Mouse (Mus musculus): ENCODE results near the gene Pdss2. TPM values are rescaled to one million over a fixed set of nuclear protein-coding genes. Genes with fewer than 3 reads are reported as not detected.

The Pdss2 gene
- polyA plus RNA-seq, 1 experiment from 2014 or later: 17.6 TPM

- Histone ChIP-seq H3K4me2 (replicated peaks; ENCODE audit: low read depth, low read length) (no peak overlapping the region), H3K27ac (ENCODE audit: low read depth, low read length) (no peak overlapping the region), H3K9me3 (ENCODE audit: control insufficient read depth, low read length) (no peaks in the 10 kb centered on the region), H3K9ac (ENCODE audit: low read depth, low read length) (no peak overlapping the region), H3K4me1 (ENCODE audit: control insufficient read depth, insufficient read depth, low read length) (no peaks in the 10 kb centered on the region), H3K4me3 (ENCODE audit: low read length) (no peak overlapping the region), H3K27me3 (ENCODE audit: control insufficient read depth, insufficient read depth, low read length) (no peaks in the 10 kb centered on the region), H3K36me3 (ENCODE audit: control insufficient read depth, insufficient read depth, low read length) (no peaks in the 10 kb centered on the region)
- ATAC-seq (ENCODE audit: low FRiP score, low TSS enrichment): no peak
- 91% methylated on average over 2 of the region's 2 CpGs for WGBS
Observed at GRCm38 (mm10) chr10:43200206-43200605, 21.1 kb upstream of the Pdss2 start.

DNA sequence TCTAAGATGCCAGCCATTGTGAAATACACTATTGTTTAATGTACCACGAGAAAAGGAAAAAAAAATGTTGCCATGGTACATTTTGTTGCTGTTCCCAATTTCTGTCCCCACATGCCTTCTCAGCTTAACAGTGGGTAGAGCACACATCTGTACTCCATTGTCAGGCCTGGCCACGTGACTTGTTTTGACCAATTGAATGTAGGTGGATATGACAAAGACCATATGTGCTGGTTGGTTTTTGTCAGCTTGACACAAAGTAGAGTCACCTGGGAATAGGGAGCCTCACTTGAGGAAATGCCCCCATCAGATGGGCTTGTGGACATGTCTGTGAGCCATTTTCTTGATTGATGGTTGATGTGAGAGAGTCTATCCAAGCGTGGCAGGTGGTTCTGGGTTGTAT is 17.4 kb upstream of the Pdss2 start:
- 78% methylated on average over 3 of the region's 3 CpGs for WGBS
- Histone ChIP-seq H3K4me1 (ENCODE audit: control insufficient read depth, insufficient read depth, low read length) (no peaks in the 10 kb centered on the region), H3K27ac (ENCODE audit: low read depth, low read length) (no peak overlapping the region), H3K4me3 (ENCODE audit: low read length) (no peak overlapping the region), H3K27me3 (ENCODE audit: control insufficient read depth, insufficient read depth, low read length) (no peaks in the 10 kb centered on the region), H3K36me3 (ENCODE audit: control insufficient read depth, insufficient read depth, low read length) (no peaks in the 10 kb centered on the region), H3K9ac (ENCODE audit: low read depth, low read length) (no peak overlapping the region), H3K4me2 (replicated peaks; ENCODE audit: low read depth, low read length) (no peak overlapping the region), H3K9me3 (ENCODE audit: control insufficient read depth, low read length) (no peaks in the 10 kb centered on the region)
- ATAC-seq (ENCODE audit: low FRiP score, low TSS enrichment): no peak

DNA sequence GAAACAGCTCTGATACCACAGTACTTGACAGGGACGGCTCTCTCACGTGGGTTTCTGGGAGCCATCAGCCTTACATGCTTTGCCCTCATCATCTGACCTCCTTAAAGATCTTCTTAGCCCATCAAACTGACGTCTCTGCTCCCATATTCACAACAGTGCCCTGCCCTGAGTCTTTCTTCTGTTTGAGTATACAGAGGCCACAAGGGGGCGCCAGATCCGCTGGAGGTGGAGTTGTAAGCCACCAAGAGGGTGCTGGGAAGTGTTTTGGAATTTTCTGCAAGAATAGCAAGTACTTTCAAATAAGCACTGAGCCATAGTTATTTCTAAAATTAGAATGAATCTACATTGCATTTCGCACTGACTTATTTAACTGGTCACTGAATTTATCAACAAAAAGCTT is 9.4 kb upstream of the Pdss2 start:
- WGBS: 45% methylated on average over 6 of the region's 6 CpGs
- H3K36me3 ChIP-seq (ENCODE audit: control insufficient read depth, insufficient read depth, low read length): no peaks in the 10 kb centered on the region
- no peaks in the 10 kb centered on the region for H3K4me1 ChIP-seq (ENCODE audit: control insufficient read depth, insufficient read depth, low read length)
- no peak for ATAC-seq (ENCODE audit: low FRiP score, low TSS enrichment)
- H3K9me3 ChIP-seq (ENCODE audit: control insufficient read depth, low read length): no peaks in the 10 kb centered on the region
- H3K9ac ChIP-seq (ENCODE audit: low read depth, low read length): no peak overlapping the region
- H3K4me2 ChIP-seq (replicated peaks; ENCODE audit: low read depth, low read length): no peak overlapping the region
- no peaks in the 10 kb centered on the region for H3K27me3 ChIP-seq (ENCODE audit: control insufficient read depth, insufficient read depth, low read length)
- H3K4me3 ChIP-seq (ENCODE audit: low read length): no peak overlapping the region
- H3K27ac ChIP-seq (ENCODE audit: low read depth, low read length): no peak overlapping the region

DNA sequence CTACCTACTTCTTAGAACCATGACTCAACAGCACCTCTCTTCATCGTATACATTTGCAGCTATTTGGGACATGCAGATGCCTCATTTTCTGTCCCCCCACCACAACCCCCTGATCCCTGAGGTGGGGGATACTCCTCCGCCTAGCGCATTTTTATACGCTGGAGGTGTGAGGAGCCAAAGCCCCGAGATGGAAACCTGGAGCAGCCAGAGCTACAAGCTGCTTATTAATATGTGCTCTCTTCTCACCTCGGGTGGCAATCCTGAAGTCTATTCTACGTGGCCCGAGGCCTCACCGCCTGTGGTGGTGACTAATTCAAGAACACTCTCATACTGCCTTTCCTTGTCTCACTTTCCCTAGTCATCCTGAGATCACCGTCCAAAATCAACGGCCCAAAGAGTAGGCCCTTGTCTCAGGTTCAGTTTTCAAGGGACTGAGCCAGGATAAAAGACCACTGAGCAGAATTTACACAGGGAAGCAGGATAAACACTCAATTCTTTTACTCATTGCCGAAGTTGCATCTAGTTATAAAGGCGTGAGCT is 3.9 kb upstream of the Pdss2 start:
- H3K4me1 ChIP-seq (ENCODE audit: control insufficient read depth, insufficient read depth, low read length): 0 out of 2 replicates have a peak, but pooled peaks cover 3% of the 10 kb centered on the region
- ATAC-seq (ENCODE audit: low FRiP score, low TSS enrichment): no peak

GRCm38 (mm10) chr10:43220479-43220878 is 807 bp upstream of the Pdss2 start:
- ATAC-seq (ENCODE audit: low FRiP score, low TSS enrichment): no peak
- WGBS: 19% methylated on average over 7 of the region's 7 CpGs

More for the DNA sequence above, 3.9 kb upstream of the Pdss2 start:
- Histone ChIP-seq H3K4me3 (ENCODE audit: low read length) (no peak overlapping the region), H3K36me3 (ENCODE audit: control insufficient read depth, insufficient read depth, low read length) (no peaks in the 10 kb centered on the region), H3K9ac (ENCODE audit: low read depth, low read length) (no peak overlapping the region), H3K4me2 (replicated peaks; ENCODE audit: low read depth, low read length) (no peak overlapping the region), H3K27me3 (ENCODE audit: control insufficient read depth, insufficient read depth, low read length) (no peaks in the 10 kb centered on the region), H3K27ac (ENCODE audit: low read depth, low read length) (no peak overlapping the region), H3K9me3 (ENCODE audit: control insufficient read depth, low read length) (no peaks in the 10 kb centered on the region)
- 96% methylated on average over 13 of the region's 13 CpGs for WGBS

GRCm38 (mm10) chr10:43221659-43222058 is 373 bp downstream of the Pdss2 start:
- peak overlapping the region; percentile 68 for H3K27ac ChIP-seq (ENCODE audit: low read depth, low read length)
- peak overlapping the region; percentile 88 for H3K4me3 ChIP-seq (ENCODE audit: low read length)
- ATAC-seq (ENCODE audit: low FRiP score, low TSS enrichment): peak; percentile 66
- peak overlapping the region; percentile 96 for H3K9ac ChIP-seq (ENCODE audit: low read depth, low read length)
- no peaks in the 10 kb centered on the region for H3K36me3 ChIP-seq (ENCODE audit: control insufficient read depth, insufficient read depth, low read length)
- peak overlapping the region; percentile 66 for H3K4me2 ChIP-seq (replicated peaks; ENCODE audit: low read depth, low read length)
- no peaks in the 10 kb centered on the region for H3K27me3 ChIP-seq (ENCODE audit: control insufficient read depth, insufficient read depth, low read length)
- H3K4me1 ChIP-seq (ENCODE audit: control insufficient read depth, insufficient read depth, low read length): 0 out of 2 replicates have a peak, but pooled peaks cover 3% of the 10 kb centered on the region
- 0% methylated on average over 25 of the region's 25 CpGs for WGBS
- H3K9me3 ChIP-seq (ENCODE audit: control insufficient read depth, low read length): no peaks in the 10 kb centered on the region

More at GRCm38 (mm10) chr10:43220479-43220878, 807 bp upstream of the Pdss2 start:
- Histone ChIP-seq H3K4me2 (replicated peaks; ENCODE audit: low read depth, low read length) (peak overlapping the region; percentile 58), H3K36me3 (ENCODE audit: control insufficient read depth, insufficient read depth, low read length) (no peaks in the 10 kb centered on the region), H3K4me1 (ENCODE audit: control insufficient read depth, insufficient read depth, low read length) (0 out of 2 replicates have a peak, but pooled peaks cover 3% of the 10 kb centered on the region), H3K4me3 (ENCODE audit: low read length) (peak overlapping the region; percentile 88), H3K27me3 (ENCODE audit: control insufficient read depth, insufficient read depth, low read length) (no peaks in the 10 kb centered on the region), H3K9me3 (ENCODE audit: control insufficient read depth, low read length) (no peaks in the 10 kb centered on the region), H3K9ac (ENCODE audit: low read depth, low read length) (peak overlapping the region; percentile 96), H3K27ac (ENCODE audit: low read depth, low read length) (peak overlapping the region; percentile 68)

- H3K9me3 ChIP-seq (ENCODE audit: control insufficient read depth, low read length): no peaks in the 10 kb centered on the region
- no peak overlapping the region for H3K9ac ChIP-seq (ENCODE audit: low read depth, low read length)
- no peaks in the 10 kb centered on the region for H3K27me3 ChIP-seq (ENCODE audit: control insufficient read depth, insufficient read depth, low read length)
- no peak overlapping the region for H3K27ac ChIP-seq (ENCODE audit: low read depth, low read length)
- H3K36me3 ChIP-seq (ENCODE audit: control insufficient read depth, insufficient read depth, low read length): no peaks in the 10 kb centered on the region
- 0 out of 2 replicates have a peak, but pooled peaks cover 3% of the 10 kb centered on the region for H3K4me1 ChIP-seq (ENCODE audit: control insufficient read depth, insufficient read depth, low read length)
- H3K4me2 ChIP-seq (replicated peaks; ENCODE audit: low read depth, low read length): no peak overlapping the region
- no peak overlapping the region for H3K4me3 ChIP-seq (ENCODE audit: low read length)
- no peak for ATAC-seq (ENCODE audit: low FRiP score, low TSS enrichment)
- 94% methylated on average over 2 of the region's 2 CpGs for WGBS
Observed at GRCm38 (mm10) chr10:43223391-43223790, 2.1 kb downstream of the Pdss2 start.

- ATAC-seq (ENCODE audit: low FRiP score, low TSS enrichment): no peak
- no peaks in the 10 kb centered on the region for H3K27me3 ChIP-seq (ENCODE audit: control insufficient read depth, insufficient read depth, low read length)
- no peak overlapping the region for H3K27ac ChIP-seq (ENCODE audit: low read depth, low read length)
- WGBS: 91% methylated on average over 1 of the region's 1 CpGs
- H3K4me3 ChIP-seq (ENCODE audit: low read length): no peak overlapping the region
- no peaks in the 10 kb centered on the region for H3K9me3 ChIP-seq (ENCODE audit: control insufficient read depth, low read length)
- H3K36me3 ChIP-seq (ENCODE audit: control insufficient read depth, insufficient read depth, low read length): no peaks in the 10 kb centered on the region
- H3K9ac ChIP-seq (ENCODE audit: low read depth, low read length): no peak overlapping the region
- H3K4me2 ChIP-seq (replicated peaks; ENCODE audit: low read depth, low read length): no peak overlapping the region
- H3K4me1 ChIP-seq (ENCODE audit: control insufficient read depth, insufficient read depth, low read length): no peaks in the 10 kb centered on the region
Observed at GRCm38 (mm10) chr10:43226391-43226790, 5.1 kb downstream of the Pdss2 start.

DNA sequence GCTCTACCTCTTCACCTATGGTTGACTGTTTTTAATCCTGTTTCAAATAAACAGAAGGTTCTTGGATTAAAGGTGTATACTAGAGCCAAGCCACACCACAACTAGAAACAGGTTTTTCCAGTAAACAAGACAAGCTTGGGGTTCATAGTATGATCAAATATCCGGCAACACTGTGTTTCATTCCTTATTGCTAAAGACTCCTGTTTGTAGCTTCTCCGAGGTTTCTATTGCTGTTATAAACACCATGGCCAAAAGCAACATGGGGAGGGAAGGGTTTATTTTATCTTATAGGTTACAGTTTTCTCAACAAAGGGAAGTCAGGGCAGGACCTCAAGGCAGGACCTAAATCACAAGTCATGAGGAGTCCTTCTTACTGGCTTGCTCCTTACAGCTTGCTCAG is 8.0 kb downstream of the Pdss2 start:
- Histone ChIP-seq H3K27ac (ENCODE audit: low read depth, low read length) (no peak overlapping the region), H3K9me3 (ENCODE audit: control insufficient read depth, low read length) (no peaks in the 10 kb centered on the region), H3K4me2 (replicated peaks; ENCODE audit: low read depth, low read length) (no peak overlapping the region), H3K4me1 (ENCODE audit: control insufficient read depth, insufficient read depth, low read length) (no peaks in the 10 kb centered on the region), H3K36me3 (ENCODE audit: control insufficient read depth, insufficient read depth, low read length) (no peaks in the 10 kb centered on the region), H3K4me3 (ENCODE audit: low read length) (no peak overlapping the region), H3K27me3 (ENCODE audit: control insufficient read depth, insufficient read depth, low read length) (no peaks in the 10 kb centered on the region), H3K9ac (ENCODE audit: low read depth, low read length) (no peak overlapping the region)
- no peak for ATAC-seq (ENCODE audit: low FRiP score, low TSS enrichment)
- 80% methylated on average over 2 of the region's 2 CpGs for WGBS
